8 mouse cellular contexts compared by ENCODE assay signal in the genomic region with DNA sequence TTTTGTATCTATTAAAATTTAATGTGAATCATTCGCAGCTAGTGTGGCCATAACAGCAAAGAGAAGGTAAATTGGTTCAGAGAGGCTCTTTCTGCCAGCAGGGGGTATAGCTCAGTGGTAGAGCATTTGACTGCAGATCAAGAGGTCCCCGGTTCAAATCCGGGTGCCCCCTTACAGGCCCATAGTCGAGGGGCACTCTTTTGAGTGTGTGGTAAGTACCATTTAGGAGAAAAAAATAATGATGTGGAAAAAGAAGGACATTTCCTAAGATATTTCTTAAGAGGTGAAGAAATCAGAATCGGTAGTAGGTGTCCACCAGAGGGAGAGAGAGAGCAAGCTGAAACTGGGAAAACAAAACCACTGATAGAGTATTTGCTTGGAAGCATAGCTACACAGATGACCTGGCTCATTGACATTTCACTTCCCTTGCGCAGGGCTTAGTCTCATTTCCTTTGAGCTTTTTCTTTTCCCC. TPM values are rescaled to one million over a fixed set of nuclear protein-coding genes. Genes with fewer than 3 reads are reported as not detected.
DNase-seq lines count a peak whose midpoint lies in the region; ATAC-seq and TF ChIP-seq lines count a peak whose summit lies in the region.

No protein-coding gene starts in this region.

- TF ChIP-seq CTCF in kidney, adult 2 months (conservative IDR thresholded peaks at IDR 0.05; ENCODE audit: insufficient read depth, insufficient read length, low read depth, low read length), result peak; percentile 19; the same call in 1 of the 2 replicates

- WGBS in kidney, adult 2 months, result 8% methylated on average over 6 of the region's 6 CpGs
- WGBS in limb, embryonic 10.5 days, result 20% methylated on average over 6 of the region's 6 CpGs
- WGBS in midbrain, embryonic 16.5 days, result 18% methylated on average over 6 of the region's 6 CpGs

- no peak overlapping the region for H3K4me3 ChIP-seq in kidney, adult 2 months (ENCODE audit: insufficient read depth, low read depth, low read length)
- no peak overlapping the region for H3K4me3 ChIP-seq in limb, embryonic 10.5 days
- no peak overlapping the region for H3K4me3 ChIP-seq in midbrain, embryonic 16.5 days (ENCODE audit: low read depth, low read length)

- H3K36me3 ChIP-seq in kidney, adult 2 months (ENCODE audit: control insufficient read depth, insufficient read depth, low read length), result no peaks in the 10 kb centered on the region
- H3K36me3 ChIP-seq in limb, embryonic 10.5 days, result no peaks in the 10 kb centered on the region
- no peaks in the 10 kb centered on the region for H3K36me3 ChIP-seq in midbrain, embryonic 16.5 days (ENCODE audit: control insufficient read depth, insufficient read depth, low read length)

- no peak overlapping the region for H3K4me2 ChIP-seq in midbrain, embryonic 16.5 days (ENCODE audit: low read length)

- ATAC-seq in midbrain, embryonic 16.5 days, result peak; percentile 85

- DNase-seq in 3T3-L1 (ENCODE audit: low read depth, low spot score), result peak; percentile 98
- peak; percentile 94 for DNase-seq in adrenal gland, adult 2 months
- DNase-seq in embryo, embryonic 11.5 days (ENCODE audit: low read depth, low spot score), result peak; percentile 37
- DNase-seq in heart, adult 18-20 months, result peak; percentile 85 to 86
- DNase-seq in kidney, adult 2 months, result peak; percentile 93
- peak; percentile 65 for DNase-seq in limb, embryonic 10.5 days (ENCODE audit: low spot score)
- peak; percentile 50 to 70 for DNase-seq in spleen, postnatal 10 days (ENCODE audit: low spot score in 2 of 2)

- H3K27ac ChIP-seq in kidney, adult 2 months (ENCODE audit: insufficient read depth, low read depth, low read length), result peak overlapping the region; percentile 56; the same call in 1 of the 2 replicates
- H3K27ac ChIP-seq in limb, embryonic 10.5 days, result no peak overlapping the region
- H3K27ac ChIP-seq in midbrain, embryonic 16.5 days (ENCODE audit: low read length), result no peak overlapping the region

- no peak for TF ChIP-seq POLR2A in kidney, adult 2 months (IDR thresholded peaks at IDR 0.05; ENCODE audit: low read depth, low read length)

- no peak overlapping the region for H3K9ac ChIP-seq in midbrain, embryonic 16.5 days (ENCODE audit: low read depth, low read length)

- H3K9me3 ChIP-seq in limb, embryonic 10.5 days (replicated peaks), result no peaks in the 10 kb centered on the region
- H3K9me3 ChIP-seq in midbrain, embryonic 16.5 days (replicated peaks; ENCODE audit: control insufficient read depth, low read length, poor library complexity, severe bottlenecking), result no peaks in the 10 kb centered on the region

- H3K27me3 ChIP-seq in kidney, adult 2 months (replicated peaks; ENCODE audit: control insufficient read depth, insufficient read depth, low read length), result no peaks in the 10 kb centered on the region
- no peaks in the 10 kb centered on the region for H3K27me3 ChIP-seq in limb, embryonic 10.5 days (ENCODE audit: low read depth, poor library complexity, severe bottlenecking)
- H3K27me3 ChIP-seq in midbrain, embryonic 16.5 days (ENCODE audit: control insufficient read depth, insufficient read depth, low read depth, low read length), result no peaks in the 10 kb centered on the region

- no peaks in the 10 kb centered on the region for H3K4me1 ChIP-seq in kidney, adult 2 months (ENCODE audit: control insufficient read depth, insufficient read depth, low read length)
- no peaks in the 10 kb centered on the region for H3K4me1 ChIP-seq in limb, embryonic 10.5 days
- H3K4me1 ChIP-seq in midbrain, embryonic 16.5 days (ENCODE audit: control insufficient read depth, insufficient read depth, low read length), result no peaks in the 10 kb centered on the region

RNA-seq across cellular contexts. Expression of gene Zfp956, which starts 25.7 kb away (rescaled TPM):
- total RNA-seq in adrenal gland, adult 2 months (2021), result 1 to 10 TPM; 3.8 to 8.6 TPM
- polyA plus RNA-seq in adrenal gland, adult 2 months (2012; rRNA removed), result 10.4 and 11.6 TPM in 2 replicates
- total RNA-seq in heart, adult 18-20 months (2021), result 1 to 10 TPM; 1.6 to 1.9 TPM
- 6.7 and 9.4 TPM in 2 replicates for polyA plus RNA-seq in kidney, adult 2 months (2012; rRNA removed)
- polyA plus RNA-seq in limb, embryonic 10.5 days (2016; fragmentation: Nextera tagmentation; extraction: Ambion mirVana), result 7.4 and 9.7 TPM in 2 replicates
- polyA plus RNA-seq in midbrain, embryonic 16.5 days (2015; fragmentation: Nextera tagmentation; extraction: Ambion mirVana), result 25.9 and 26.3 TPM in 2 replicates

RNA-seq across cellular contexts. Expression of gene Zfp212, which starts 58.7 kb away (rescaled TPM):
- total RNA-seq in adrenal gland, adult 2 months (2021), result 10 to 100 TPM; 13.4 to 15.5 TPM
- polyA plus RNA-seq in adrenal gland, adult 2 months (2012; rRNA removed), result 8.2 and 8.4 TPM in 2 replicates
- total RNA-seq in heart, adult 18-20 months (2021), result 1 to 10 TPM; 7.4 to 8.8 TPM
- 8.1 and 8.5 TPM in 2 replicates for polyA plus RNA-seq in kidney, adult 2 months (2012; rRNA removed)
- polyA plus RNA-seq in limb, embryonic 10.5 days (2016; fragmentation: Nextera tagmentation; extraction: Ambion mirVana), result 17.8 and 19.7 TPM in 2 replicates
- polyA plus RNA-seq in midbrain, embryonic 16.5 days (2015; fragmentation: Nextera tagmentation; extraction: Ambion mirVana), result 17.7 and 20.5 TPM in 2 replicates

Comparison
In these comparisons a context has a peak if more than half of its experiments do, and no peak if none do; other contexts are left out.
1. DNase-seq: peak in every context shown above with its lines; median percentile 98 in 3T3-L1; 94 in adrenal gland, adult 2 months; 93 in kidney, adult 2 months; 86 in heart, adult 18-20 months; 65 in limb, embryonic 10.5 days; 60 in spleen, postnatal 10 days; 37 in embryo, embryonic 11.5 days.